Mouse (Mus musculus) left cerebral cortex, postnatal 36 days (tissue): ENCODE data around the gene Arg2. TPM values are rescaled to one million over a fixed set of nuclear protein-coding genes. Genes with fewer than 3 reads are reported as not detected.
A peak's percentile ranks its signal among the peaks of the same experiment; 100 is the strongest.

Experiments used
- DNase-seq, 2 experiments: peaks; one replicate each; pipeline ENCODE4 v3.0.0; 2021 to 2022; ENCODE audit warnings: low spot score in 2 of 2, mixed read lengths in 1 of 2
- intact Hi-C: fragments of 180-260 bp; cut with DNase I; formaldehyde crosslinking; loops from one replicate; pipeline ENCODE4 v1.15.1; 2025
- total RNA-seq, 2 experiments: library from RNA; stranded (reverse); gene quantifications; 2 replicates each; pipeline ENCODE4 v1.2.3; 2021

Arg2 gene
- 1 to 10 TPM; 2.9 to 3.0 TPM for total RNA-seq

- peak; percentile 67 to 68 for DNase-seq
- intact Hi-C loops = no loop called here
Observed at GRCm38 (mm10) chr12:79130299-79131177, at the start of gene Arg2. Gene Arg2, plus strand, starts transcription at chr12:79130777.

- intact Hi-C loops = loop anchor here (2.0 kb wide), 1 partner anchor 170 kb away; no protein-coding TSS in a partner anchor
Observed at GRCm38 (mm10) chr12:79089182-79089812, 41.3 kb upstream of the Arg2 start, which contains the start of gene Pigh. Gene Pigh, minus strand, starts transcription at chr12:79089651.

GRCm38 (mm10) chr12:79092569-79092968, 38.0 kb upstream of the Arg2 start:
- intact Hi-C loops = loop anchor here (2.0 kb wide), 1 partner anchor 70 kb away; no protein-coding TSS in a partner anchor

More at GRCm38 (mm10) chr12:79089182-79089812, 41.3 kb upstream of the Arg2 start, which contains the start of gene Pigh:
- DNase-seq = peak; percentile 85

GRCm38 (mm10) chr12:79097106-79097752, 33.3 kb upstream of the Arg2 start:
- intact Hi-C loops = loop anchor here (2.0 kb wide), 1 partner anchor 178 kb away; no protein-coding TSS in a partner anchor
- peak in 1 of 2 experiments; percentile 9 for DNase-seq

More at GRCm38 (mm10) chr12:79092569-79092968, 38.0 kb upstream of the Arg2 start:
- peak; percentile 27 to 39 for DNase-seq

- intact Hi-C loops = no loop called here
- DNase-seq = no peak
Observed at GRCm38 (mm10) chr12:79103773-79104172, 26.8 kb upstream of the Arg2 start.

- intact Hi-C loops = no loop called here
- DNase-seq = no peak
Observed at GRCm38 (mm10) chr12:79104544-79104943, 26.0 kb upstream of the Arg2 start.

GRCm38 (mm10) chr12:79105312-79105711, 25.3 kb upstream of the Arg2 start:
- intact Hi-C loops = no loop called here
- no peak for DNase-seq

GRCm38 (mm10) chr12:79118991-79119390, 11.6 kb upstream of the Arg2 start:
- DNase-seq = no peak
- intact Hi-C loops = no loop called here

- intact Hi-C loops = no loop called here
- no peak for DNase-seq
Observed at GRCm38 (mm10) chr12:79122820-79123219, 7.8 kb upstream of the Arg2 start.

- intact Hi-C loops = no loop called here
- DNase-seq = no peak
Observed at GRCm38 (mm10) chr12:79131178-79131675, 650 bp downstream of the Arg2 start.

- no peak for DNase-seq
- intact Hi-C loops = no loop called here
Observed at GRCm38 (mm10) chr12:79131706-79132460, 1.3 kb downstream of the Arg2 start.

GRCm38 (mm10) chr12:79134676-79135075, 4.1 kb downstream of the Arg2 start:
- peak; percentile 8 to 23 for DNase-seq
- intact Hi-C loops = no loop called here

GRCm38 (mm10) chr12:79135105-79135504, 4.5 kb downstream of the Arg2 start:
- intact Hi-C loops = no loop called here
- DNase-seq = peak in 1 of 2 experiments; percentile 11

GRCm38 (mm10) chr12:79136949-79137348, 6.4 kb downstream of the Arg2 start:
- no peak for DNase-seq
- intact Hi-C loops = no loop called here

- no peak for DNase-seq
- intact Hi-C loops = no loop called here
Observed at GRCm38 (mm10) chr12:79138999-79139398, 8.4 kb downstream of the Arg2 start.

- intact Hi-C loops = no loop called here
- no peak for DNase-seq
Observed at GRCm38 (mm10) chr12:79139417-79139816, 8.8 kb downstream of the Arg2 start.

- DNase-seq = no peak
- intact Hi-C loops = no loop called here
Observed at GRCm38 (mm10) chr12:79140811-79141210, 10.2 kb downstream of the Arg2 start.

- intact Hi-C loops = no loop called here
Observed at GRCm38 (mm10) chr12:79141384-79141783, 10.8 kb downstream of the Arg2 start.

GRCm38 (mm10) chr12:79149653-79150052, 19.1 kb downstream of the Arg2 start:
- intact Hi-C loops = no loop called here
- DNase-seq = no peak

More at GRCm38 (mm10) chr12:79141384-79141783, 10.8 kb downstream of the Arg2 start:
- DNase-seq = no peak
